Mouse (Mus musculus): ENCODE measurements around the gene Bcor. TPM values are rescaled to one million over a fixed set of nuclear protein-coding genes. Genes with fewer than 3 reads are reported as not detected.

Bcor gene
- total and polyA plus RNA-seq, 3 experiments, result 44.6 to 88.7 (median 61.6) TPM

GRCm38 (mm10) chrX:11993641-11994419 is 166.3 kb downstream of the Bcor start:
- Histone ChIP-seq H3K79me2 (ENCODE audit: control insufficient read depth, insufficient read depth, low read length, poor library complexity) (peaks cover 3% of the 10 kb centered on the region; the same call in 1 of the 2 replicates), H3K9ac (ENCODE audit: control insufficient read depth, low read depth, low read length, poor library complexity, severe bottlenecking) (peak overlapping the region; percentile 42), H3K4me1 (ENCODE audit: control insufficient read depth in 1 of 2, insufficient read depth in 2 of 2, low read length in 2 of 2) (peaks cover 18 to 51% of the 10 kb centered on the region in 2 experiments), H3K27ac (ENCODE audit: control insufficient read depth, low read depth, low read length) (peak overlapping the region; percentile 95), H3K9me3 (replicated peaks; ENCODE audit: insufficient read depth, low read length) (no peaks in the 10 kb centered on the region), H3K27me3 (ENCODE audit: control insufficient read depth in 1 of 2, insufficient read depth in 2 of 2, low read length in 2 of 2) (no peaks in the 10 kb centered on the region), H3K36me3 (ENCODE audit: control insufficient read depth in 1 of 2, insufficient read depth in 2 of 2, low read length in 2 of 2) (peaks cover 0 to 48% of the 10 kb centered on the region in 2 experiments; a peak in 2 of 4 replicates), H3K4me3 (ENCODE audit: control insufficient read depth in 1 of 2, insufficient read depth in 1 of 2, low read depth in 2 of 2, low read length in 2 of 2) (no peak overlapping the region; a peak in 1 of 4 replicates)
- DNase-seq (ENCODE audit: low read depth, low spot score), result peak; percentile 91
- 0 out of 2 replicates have a peak, but pooled peaks have one; percentile 22 for TF ChIP-seq NELFE (IDR thresholded peaks at IDR 0.05; ENCODE audit: low read depth, low read length)
- peak; percentile 93 to 99 for TF ChIP-seq EP300 (IDR thresholded peaks at IDR 0.05; ENCODE audit: low read depth in 1 of 2, low read length in 2 of 2)
- peak; percentile 83 for TF ChIP-seq RCOR1 (IDR thresholded peaks at IDR 0.05; ENCODE audit: low read depth, low read length)
- peak; percentile 86 for TF ChIP-seq MYB (IDR thresholded peaks at IDR 0.05; ENCODE audit: low read depth, low read length)
- TF ChIP-seq NRF1 (IDR thresholded peaks at IDR 0.05; ENCODE audit: insufficient read depth, low read depth, low read length, poor library complexity, severe bottlenecking), result no peak
- 0 out of 2 replicates have a peak, but pooled peaks have one; percentile 6 for TF ChIP-seq ZMIZ1 (IDR thresholded peaks at IDR 0.05; ENCODE audit: low read depth, low read length)
- TF ChIP-seq ZC3H11A (IDR thresholded peaks at IDR 0.05; ENCODE audit: low read depth, low read length), result 0 out of 2 replicates have a peak, but pooled peaks have one; percentile 9
- peak; percentile 91 for TF ChIP-seq ZNF384 (IDR thresholded peaks at IDR 0.05; ENCODE audit: low read depth, low read length)
- peak; percentile 78 for TF ChIP-seq TAL1 (IDR thresholded peaks at IDR 0.05; ENCODE audit: low read length)
- TF ChIP-seq MAX (IDR thresholded peaks at IDR 0.05; ENCODE audit: low read length), result peak; percentile 29; the same call in 1 of the 2 replicates
- no peak for TF ChIP-seq HCFC1 (IDR thresholded peaks at IDR 0.05; ENCODE audit: low read depth, low read length)
- TF ChIP-seq USF2 (IDR thresholded peaks at IDR 0.05; ENCODE audit: borderline replicate concordance in 1 of 2, insufficient read depth in 1 of 2, low read depth in 1 of 2, low read length in 2 of 2), result no peak
- no peak for TF ChIP-seq KAT2A (conservative IDR thresholded peaks at IDR 0.05; ENCODE audit: low read depth, low read length)
- 0 out of 2 replicates have a peak, but pooled peaks have one; percentile 29 for TF ChIP-seq MAFK (IDR thresholded peaks at IDR 0.05; ENCODE audit: borderline replicate concordance, low read depth, low read length)
- TF ChIP-seq USF1 (IDR thresholded peaks at IDR 0.05; ENCODE audit: low read depth, low read length), result no peak
- TF ChIP-seq MYC (IDR thresholded peaks at IDR 0.05; ENCODE audit: low read depth, low read length), result peak; percentile 58; the same call in 1 of the 2 replicates
- TF ChIP-seq ETS1 (IDR thresholded peaks at IDR 0.05; ENCODE audit: low read depth, low read length), result peak; percentile 89
- TF ChIP-seq BHLHE40 (IDR thresholded peaks at IDR 0.05; ENCODE audit: borderline replicate concordance, low read depth, low read length), result 0 out of 2 replicates have a peak, but pooled peaks have one; percentile 7
- TF ChIP-seq ZKSCAN1 (IDR thresholded peaks at IDR 0.05; ENCODE audit: low read depth, low read length), result no peak; the same call in 1 of the 2 replicates
- TF ChIP-seq GATA1 (IDR thresholded peaks at IDR 0.05; ENCODE audit: low read depth, low read length), result peak; percentile 98
- TF ChIP-seq MAZ (IDR thresholded peaks at IDR 0.05; ENCODE audit: low read depth, low read length), result peak; percentile 76; the same call in 1 of the 2 replicates
- TF ChIP-seq POLR2A (IDR thresholded peaks at IDR 0.05; ENCODE audit: control insufficient read depth in 1 of 2, insufficient read depth in 1 of 2, low read depth in 1 of 2, low read length in 2 of 2, poor library complexity in 1 of 2), result peak in 1 of 2 experiments; percentile 36; a peak in 1 of 4 replicates
- TF ChIP-seq ELF1 (IDR thresholded peaks at IDR 0.05; ENCODE audit: low read depth, low read length), result 0 out of 2 replicates have a peak, but pooled peaks have one; percentile 7
- TF ChIP-seq CHD1 (IDR thresholded peaks at IDR 0.05; ENCODE audit: low read depth, low read length), result peak; percentile 83; the same call in 1 of the 2 replicates
- 0 out of 2 replicates have a peak, but pooled peaks have one; percentile 6 for TF ChIP-seq E2F4 (IDR thresholded peaks at IDR 0.05; ENCODE audit: borderline replicate concordance, low read depth, low read length)
- peak; percentile 52; the same call in 1 of the 2 replicates for TF ChIP-seq CHD2 (IDR thresholded peaks at IDR 0.05; ENCODE audit: low read length)
- peak; percentile 92 for TF ChIP-seq SIN3A (IDR thresholded peaks at IDR 0.05; ENCODE audit: low read length)
- TF ChIP-seq JUND (IDR thresholded peaks at IDR 0.05; ENCODE audit: low read depth, low read length), result 0 out of 2 replicates have a peak, but pooled peaks have one; percentile 11
- TF ChIP-seq TCF12 (IDR thresholded peaks at IDR 0.05; ENCODE audit: low read depth, low read length), result peak; percentile 95
- TF ChIP-seq TBP (IDR thresholded peaks at IDR 0.05; ENCODE audit: low read depth, low read length), result peak; percentile 57
